Mouse (Mus musculus) kidney, embryonic 16.5 days (tissue): ENCODE results near the gene Rapgef4. TPM values are rescaled to one million over a fixed set of nuclear protein-coding genes. Genes with fewer than 3 reads are reported as not detected.

Experiments
- ATAC-seq: fragments of 200-750 bp; cut with Nextera tagmentation; 2 replicates; pipeline ENCODE4 v1.8.0; 2017; ENCODE audit warnings: moderate TSS enrichment; ENCODE audit not compliant: low FRiP score, low TSS enrichment
- H3K27ac ChIP-seq: fragments of 300-500 bp; sonication (generic); 2 replicates; pipeline ENCODE4 v1.5.1; 2014; ENCODE audit warnings: low read length
- H3K27me3 ChIP-seq: fragments of 300-500 bp; sonication (generic); 2 replicates; pipeline ENCODE4 v1.6.1; 2014; ENCODE audit warnings: low read length, control low read depth, mixed read lengths; ENCODE audit not compliant: insufficient read depth
- H3K36me3 ChIP-seq: fragments of 300-500 bp; sonication (generic); 2 replicates; pipeline ENCODE4 v1.6.1; 2014; ENCODE audit warnings: low read length, control low read depth, mixed read lengths; ENCODE audit not compliant: insufficient read depth
- H3K4me1 ChIP-seq: fragments of 300-500 bp; sonication (generic); 2 replicates; pipeline ENCODE4 v1.6.1; 2014; ENCODE audit warnings: low read length, control low read depth, mixed read lengths; ENCODE audit not compliant: insufficient read depth
- H3K4me2 ChIP-seq: fragments of 300-500 bp; sonication (generic); replicated peaks from 2 replicates; pipeline ENCODE4 v1.6.1; 2014; ENCODE audit warnings: low read depth, low read length
- H3K4me3 ChIP-seq: fragments of 300-500 bp; sonication (generic); 2 replicates; pipeline ENCODE4 v1.5.1; 2014; ENCODE audit warnings: mild to moderate bottlenecking, low read length
- H3K9ac ChIP-seq: fragments of 300-500 bp; sonication (generic); replicated peaks from 2 replicates; pipeline ENCODE4 v1.6.1; 2014; ENCODE audit warnings: low read length
- H3K9me3 ChIP-seq: fragments of 300-500 bp; sonication (generic); 2 replicates; pipeline ENCODE4 v1.6.1; 2016; ENCODE audit warnings: low read length, control low read depth
- WGBS: fragments of 180-500 bp; shearing (Covaris S2); extraction: QIAGEN DNeasy Blood & Tissue Kit; methylation state at CpG from one replicate; pipeline ENCODE4 v1.1.7; 2014; 5-methylcytosine and 5-hydroxymethylcytosine counted together
- polyA plus RNA-seq: library from polyadenylated mRNA; unstranded; fragments of >200 nt; fragmentation: Nextera tagmentation; extraction: Ambion mirVana; gene quantifications from 2 replicates; pipeline ENCODE4 v1.2.1, GENCODE M21; 2015

Gene Rapgef4
- polyA plus RNA-seq, 1 experiment from 2014 or later, result 6.9 TPM

DNA sequence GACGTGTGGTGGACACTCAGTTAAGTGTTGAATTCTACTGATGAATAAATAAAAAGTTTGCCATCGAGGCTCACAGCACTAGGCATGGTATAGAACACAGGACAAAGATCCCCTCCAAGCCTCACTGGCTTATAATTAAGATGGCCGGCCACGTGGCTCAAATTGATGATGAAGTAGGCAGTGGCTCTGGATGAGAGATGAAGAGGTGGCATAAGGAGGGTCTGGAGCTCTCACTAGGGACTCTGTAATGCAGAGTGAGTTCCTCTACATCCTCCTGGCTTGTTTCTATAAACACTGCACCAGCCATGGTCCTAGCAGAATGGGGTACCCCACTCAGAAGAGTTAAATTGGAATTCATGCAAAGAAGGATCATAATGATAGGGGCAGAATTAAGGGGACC is 241.2 kb downstream of the Rapgef4 start:
- H3K4me1 ChIP-seq, result no peaks in the 10 kb centered on the region
- no peak for ATAC-seq
- H3K27me3 ChIP-seq, result no peaks in the 10 kb centered on the region
- H3K4me3 ChIP-seq, result no peak overlapping the region
- no peak overlapping the region for H3K27ac ChIP-seq
- no peaks in the 10 kb centered on the region for H3K36me3 ChIP-seq
- no peak overlapping the region for H3K4me2 ChIP-seq
- 71% methylated on average over 4 of the region's 4 CpGs for WGBS
- no peak overlapping the region for H3K9ac ChIP-seq
- no peaks in the 10 kb centered on the region for H3K9me3 ChIP-seq

DNA sequence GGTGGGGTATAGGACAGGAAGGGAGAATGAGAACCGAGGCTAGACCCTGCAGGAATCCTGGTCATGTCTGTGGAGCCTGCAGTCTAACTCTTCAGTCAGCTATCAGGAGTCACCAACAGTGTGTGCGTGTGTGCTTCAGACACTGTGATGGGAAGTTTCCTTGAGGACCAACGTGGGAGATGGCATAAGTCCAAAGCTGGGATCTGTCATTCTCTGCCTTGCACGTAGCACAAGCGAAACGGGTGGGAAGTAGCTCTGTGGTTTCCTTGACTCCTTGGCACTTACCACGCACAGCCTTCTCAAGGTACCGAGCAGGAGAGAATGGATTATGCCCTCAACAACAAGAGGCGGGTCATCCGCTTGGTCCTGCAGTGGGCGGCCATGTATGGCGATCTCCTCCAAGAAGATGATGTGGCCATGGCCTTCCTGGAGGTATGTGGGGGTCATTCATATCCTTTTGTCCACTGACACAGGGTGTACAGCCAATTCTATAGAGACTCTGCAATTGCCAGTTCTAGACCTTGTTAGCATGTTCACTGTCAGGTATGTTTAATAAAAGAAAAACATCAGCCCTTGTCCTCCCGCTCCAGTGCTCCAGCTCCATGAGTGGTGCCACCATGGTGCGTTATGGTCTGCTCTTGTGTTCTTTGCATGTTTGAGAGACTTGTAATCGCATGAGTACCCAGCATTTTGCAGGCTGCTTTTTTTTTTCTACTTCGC is 241.9 kb downstream of the Rapgef4 start:
- ATAC-seq, result no peak
- 86% methylated on average over 16 of the region's 16 CpGs for WGBS
- Histone ChIP-seq H3K27ac (no peak overlapping the region), H3K36me3 (no peaks in the 10 kb centered on the region), H3K4me2 (no peak overlapping the region), H3K4me3 (no peak overlapping the region), H3K4me1 (no peaks in the 10 kb centered on the region), H3K9me3 (no peaks in the 10 kb centered on the region), H3K27me3 (no peaks in the 10 kb centered on the region), H3K9ac (no peak overlapping the region)

DNA sequence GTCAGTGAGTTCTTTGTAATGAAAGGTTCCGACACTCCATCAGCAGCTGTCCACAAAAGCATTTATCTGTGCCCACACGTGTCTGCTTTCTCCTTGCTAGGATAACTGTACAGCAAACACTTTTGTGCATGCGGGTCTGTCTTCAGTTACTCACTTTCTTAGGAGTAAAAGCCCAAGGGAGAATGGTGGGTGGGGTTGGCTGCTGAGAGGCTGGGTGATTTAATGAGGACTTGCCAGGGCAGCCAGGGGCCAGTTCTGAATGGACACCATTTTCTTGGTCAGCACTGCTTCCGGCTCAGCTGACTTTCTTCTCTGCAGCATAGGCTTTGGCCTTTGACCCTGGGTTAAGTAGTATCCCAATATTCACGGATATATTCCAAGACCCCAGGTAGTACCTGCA is 242.4 kb downstream of the Rapgef4 start:
- 65% methylated on average over 5 of the region's 5 CpGs for WGBS
- H3K4me1 ChIP-seq, result no peaks in the 10 kb centered on the region
- H3K27me3 ChIP-seq, result no peaks in the 10 kb centered on the region
- H3K36me3 ChIP-seq, result no peaks in the 10 kb centered on the region
- no peak for ATAC-seq
- H3K9me3 ChIP-seq, result no peaks in the 10 kb centered on the region
- no peak overlapping the region for H3K9ac ChIP-seq
- H3K4me3 ChIP-seq, result no peak overlapping the region
- H3K27ac ChIP-seq, result no peak overlapping the region
- H3K4me2 ChIP-seq, result no peak overlapping the region

DNA sequence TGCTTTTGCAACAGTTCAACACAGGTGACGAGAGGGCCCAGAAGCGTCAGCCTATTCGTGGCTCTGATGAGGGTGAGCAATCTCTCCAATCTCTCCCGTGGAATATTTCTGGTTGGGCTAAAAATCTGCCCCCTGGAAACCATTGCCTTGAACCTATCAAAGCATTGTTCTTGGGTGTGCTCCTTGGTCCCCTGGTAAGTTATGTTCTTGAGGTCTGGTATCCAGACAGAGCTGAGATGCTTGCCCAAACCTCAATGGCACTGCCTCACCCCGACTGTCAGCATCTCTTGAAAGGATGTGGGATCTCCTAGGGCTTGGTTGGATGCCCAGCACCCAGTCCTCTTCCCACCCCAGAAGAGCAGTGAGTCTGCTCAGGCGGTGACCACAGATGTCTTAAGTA is 245.0 kb downstream of the Rapgef4 start:
- Histone ChIP-seq H3K9me3 (no peaks in the 10 kb centered on the region), H3K4me3 (no peak overlapping the region), H3K4me2 (no peak overlapping the region), H3K9ac (no peak overlapping the region), H3K4me1 (no peaks in the 10 kb centered on the region; the same call in 1 of the 2 replicates), H3K27me3 (no peaks in the 10 kb centered on the region), H3K36me3 (no peaks in the 10 kb centered on the region), H3K27ac (no peak overlapping the region)
- 87% methylated on average over 6 of the region's 6 CpGs for WGBS
- ATAC-seq, result no peak

DNA sequence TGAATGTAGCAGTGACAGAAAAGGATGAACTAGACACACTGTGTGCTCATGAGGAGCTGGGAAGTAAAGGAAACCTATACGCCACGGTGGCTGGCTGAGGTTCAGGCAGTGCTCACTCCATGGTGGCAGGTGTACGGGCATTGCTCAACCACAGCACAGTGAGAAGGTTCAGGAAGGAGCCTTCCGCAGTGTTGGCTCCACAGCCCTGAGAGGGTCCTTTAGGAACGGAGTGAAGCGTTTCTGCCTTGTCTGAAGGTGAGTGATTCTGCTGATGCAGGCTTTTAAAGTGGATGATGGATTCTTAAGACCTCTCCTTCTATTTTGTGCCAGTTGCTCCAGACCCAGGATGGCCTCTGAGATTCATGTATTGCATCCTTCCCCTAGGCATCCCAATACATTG is 246.4 kb downstream of the Rapgef4 start:
- H3K4me1 ChIP-seq, result no peaks in the 10 kb centered on the region; the same call in 1 of the 2 replicates

DNA sequence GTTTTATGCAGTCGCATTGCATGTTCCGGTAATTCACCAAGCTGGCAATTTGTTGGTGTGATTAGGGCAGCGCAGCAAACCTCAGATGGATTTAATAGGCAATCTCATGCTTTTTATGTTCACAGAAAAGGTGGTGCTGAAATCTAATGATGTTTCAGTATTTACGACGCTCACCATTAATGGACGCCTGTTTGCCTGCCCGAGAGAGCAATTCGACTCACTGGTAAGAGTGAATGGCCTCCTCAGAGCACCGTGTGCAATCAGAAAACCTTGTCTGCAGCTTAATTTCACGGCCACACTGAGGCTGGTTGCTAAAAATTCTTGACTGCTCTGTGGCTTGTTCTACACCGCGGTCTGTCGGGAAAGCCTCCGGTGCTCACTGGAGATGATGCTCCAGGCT is 247.8 kb downstream of the Rapgef4 start:
- H3K9me3 ChIP-seq, result no peaks in the 10 kb centered on the region
- ATAC-seq, result no peak
- no peak overlapping the region for H3K27ac ChIP-seq
- H3K4me2 ChIP-seq, result no peak overlapping the region
- no peaks in the 10 kb centered on the region for H3K36me3 ChIP-seq
- no peak overlapping the region for H3K9ac ChIP-seq
- H3K4me1 ChIP-seq, result no peaks in the 10 kb centered on the region; the same call in 1 of the 2 replicates
- no peaks in the 10 kb centered on the region for H3K27me3 ChIP-seq
- 67% methylated on average over 14 of the region's 14 CpGs for WGBS
- H3K4me3 ChIP-seq, result no peak overlapping the region

More for the DNA sequence above, 246.4 kb downstream of the Rapgef4 start:
- Histone ChIP-seq H3K4me2 (no peak overlapping the region), H3K9me3 (no peaks in the 10 kb centered on the region), H3K27ac (no peak overlapping the region), H3K36me3 (no peaks in the 10 kb centered on the region), H3K27me3 (no peaks in the 10 kb centered on the region), H3K4me3 (no peak overlapping the region), H3K9ac (no peak overlapping the region)
- ATAC-seq, result no peak
- WGBS, result 82% methylated on average over 6 of the region's 6 CpGs

DNA sequence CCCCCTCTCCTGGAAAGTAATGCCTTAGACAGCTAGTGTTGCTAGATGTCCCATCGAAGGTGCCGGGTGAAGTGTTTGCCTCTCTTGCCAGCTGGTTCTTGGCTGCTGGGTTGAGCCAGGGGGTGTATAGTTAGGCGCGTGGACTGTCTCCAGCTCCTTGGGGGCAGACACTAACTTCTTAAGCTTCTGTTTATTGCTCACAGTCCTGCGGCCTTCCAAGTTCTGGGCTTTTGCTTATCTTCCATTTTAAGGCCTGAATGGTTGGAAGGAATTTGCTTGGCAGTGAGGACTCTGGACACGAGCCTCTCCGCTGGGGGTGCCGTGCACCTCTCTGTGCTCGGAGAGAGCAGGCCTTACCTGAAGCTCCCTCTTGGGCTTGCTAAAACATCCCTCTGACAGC is 249.5 kb downstream of the Rapgef4 start:
- Histone ChIP-seq H3K9ac (no peak overlapping the region), H3K27me3 (no peaks in the 10 kb centered on the region), H3K4me2 (no peak overlapping the region), H3K36me3 (no peaks in the 10 kb centered on the region), H3K4me1 (peaks cover 3% of the 10 kb centered on the region; the same call in 1 of the 2 replicates), H3K27ac (no peak overlapping the region), H3K4me3 (no peak overlapping the region), H3K9me3 (no peaks in the 10 kb centered on the region)
- no peak for ATAC-seq
- 66% methylated on average over 9 of the region's 9 CpGs for WGBS

DNA sequence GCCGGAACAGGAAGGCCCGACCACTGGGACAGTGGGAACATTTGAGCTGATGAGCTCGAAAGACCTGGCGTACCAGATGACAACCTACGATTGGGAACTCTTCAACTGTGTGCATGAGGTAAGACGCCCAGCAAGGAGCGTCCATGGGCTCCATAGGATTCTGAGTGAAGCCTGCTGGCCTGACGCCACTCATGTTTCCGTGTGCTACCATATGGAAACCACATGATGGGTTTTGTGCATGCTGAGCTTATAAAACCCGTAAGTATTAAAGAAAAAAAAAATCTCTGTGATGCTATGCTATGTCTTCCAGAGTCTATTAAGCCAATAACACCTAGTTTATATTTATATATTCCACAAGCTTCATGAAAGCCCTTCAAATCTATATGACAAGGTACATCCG is 253.0 kb downstream of the Rapgef4 start:
- no peak overlapping the region for H3K9ac ChIP-seq
- WGBS, result 92% methylated on average over 11 of the region's 11 CpGs
- H3K36me3 ChIP-seq, result no peaks in the 10 kb centered on the region
- H3K27me3 ChIP-seq, result no peaks in the 10 kb centered on the region
- H3K4me2 ChIP-seq, result no peak overlapping the region
- ATAC-seq, result no peak
- H3K4me1 ChIP-seq, result peaks cover 10% of the 10 kb centered on the region; the same call in 1 of the 2 replicates
- H3K9me3 ChIP-seq, result no peaks in the 10 kb centered on the region
- no peak overlapping the region for H3K27ac ChIP-seq
- no peak overlapping the region for H3K4me3 ChIP-seq

DNA sequence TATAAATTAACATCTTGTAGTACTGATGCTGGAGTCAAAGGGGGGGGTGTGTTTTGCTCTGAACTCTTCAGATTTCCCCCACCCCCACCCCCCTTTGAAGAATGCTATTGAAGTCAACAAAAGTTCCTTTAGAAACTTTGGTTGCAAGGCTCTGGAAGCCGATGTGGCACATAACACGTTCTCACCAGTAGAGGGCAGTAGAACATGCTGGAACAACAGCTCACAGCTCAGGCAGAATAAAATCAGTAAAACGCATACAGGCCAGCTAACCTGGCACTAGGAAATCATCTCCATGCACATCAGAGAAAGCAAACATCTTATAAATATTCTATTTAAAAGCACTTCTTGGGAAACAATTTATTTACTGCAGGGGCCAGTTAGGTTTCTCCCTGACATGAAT is 253.9 kb downstream of the Rapgef4 start:
- H3K4me1 ChIP-seq, result peaks cover 11% of the 10 kb centered on the region; the same call in 1 of the 2 replicates
- WGBS, result 2% methylated on average over 3 of the region's 3 CpGs
- ATAC-seq, result no peak
- no peak overlapping the region for H3K9ac ChIP-seq
- no peak overlapping the region for H3K4me2 ChIP-seq
- no peaks in the 10 kb centered on the region for H3K9me3 ChIP-seq
- no peak overlapping the region for H3K27ac ChIP-seq
- no peak overlapping the region for H3K4me3 ChIP-seq
- no peaks in the 10 kb centered on the region for H3K36me3 ChIP-seq
- H3K27me3 ChIP-seq, result no peaks in the 10 kb centered on the region

DNA sequence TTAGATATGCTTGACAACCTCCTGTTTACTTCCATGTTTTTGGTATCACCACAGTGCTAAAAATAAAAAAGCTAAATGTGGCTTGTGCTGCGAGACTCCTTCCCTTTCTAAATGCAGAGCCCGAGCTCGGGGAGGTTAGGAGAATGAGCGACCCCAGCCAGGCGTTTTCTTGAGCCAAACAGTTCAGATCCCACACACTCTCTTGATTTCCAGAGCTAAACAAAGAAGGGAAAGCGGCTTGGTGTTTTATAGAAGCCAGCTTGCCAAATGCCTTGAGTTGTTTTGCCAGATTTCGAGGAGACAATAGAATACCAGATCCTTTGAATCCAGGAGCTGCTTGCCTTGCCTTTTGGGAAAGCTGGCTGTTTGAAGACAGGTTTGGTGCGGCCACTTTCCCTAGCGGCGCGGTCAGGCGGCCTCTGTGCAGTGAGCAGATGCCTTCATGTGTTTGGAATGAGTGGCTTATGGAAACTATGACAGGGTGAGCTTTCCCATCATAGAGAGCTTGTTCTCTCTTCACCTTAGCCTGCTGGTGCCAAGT is 254.4 kb downstream of the Rapgef4 start:
- H3K9ac ChIP-seq, result no peak overlapping the region
- 65% methylated on average over 12 of the region's 12 CpGs for WGBS
- H3K4me1 ChIP-seq, result peaks cover 11% of the 10 kb centered on the region; the same call in 1 of the 2 replicates
- H3K36me3 ChIP-seq, result no peaks in the 10 kb centered on the region
- no peak overlapping the region for H3K27ac ChIP-seq
- H3K4me2 ChIP-seq, result no peak overlapping the region
- H3K4me3 ChIP-seq, result no peak overlapping the region
- H3K9me3 ChIP-seq, result no peaks in the 10 kb centered on the region
- no peaks in the 10 kb centered on the region for H3K27me3 ChIP-seq
- ATAC-seq, result no peak
